Mouse (Mus musculus) liver, adult 2 months (tissue): ENCODE data around the gene Snf8.

Source experiments
- CTCF ChIP-seq: fragments of 200-500 bp; IDR thresholded peaks from 2 replicates; pipeline ENCODE4 v1.5.1; 2011; ENCODE audit warnings: low read depth, low read length, control low read depth
- POLR2A ChIP-seq: fragments of 200-500 bp; IDR thresholded peaks from 2 replicates; pipeline ENCODE4 v1.6.1; 2011; ENCODE audit warnings: low read length, control low read depth; ENCODE audit not compliant: insufficient read depth; ENCODE audit errors: extremely low read depth

- no peak for TF ChIP-seq POLR2A
- TF ChIP-seq CTCF: no peak
These were observed 448 bp downstream of the Snf8 start for GRCm38 (mm10) chr11:96035133-96035532.
